Mouse (Mus musculus) liver, postnatal 0 days (tissue): ENCODE results near the gene Sacs. TPM values are rescaled to one million over a fixed set of nuclear protein-coding genes. Genes with fewer than 3 reads are reported as not detected.

Source experiments
- ATAC-seq: fragments of 200-750 bp; cut with Nextera tagmentation; 2 replicates; pipeline ENCODE4 v1.8.0; 2017; ENCODE audit warnings: mild to moderate bottlenecking, moderate library complexity
- DNase-seq: peaks from one replicate; pipeline ENCODE4 v3.0.0-alpha.2; 2016
- H3K27ac ChIP-seq: fragments of 300-500 bp; sonication (generic); 2 replicates; pipeline ENCODE4 v1.5.1; 2014; ENCODE audit warnings: antibody characterized with exemption, moderate library complexity, mild to moderate bottlenecking, low read depth
- H3K27me3 ChIP-seq: fragments of 300-500 bp; sonication (generic); 2 replicates; pipeline ENCODE4 v1.6.1; 2014; ENCODE audit warnings: low read length, control low read depth, mixed read lengths; ENCODE audit not compliant: insufficient read depth
- H3K36me3 ChIP-seq: fragments of 300-500 bp; sonication (generic); replicated peaks from 2 replicates; pipeline ENCODE4 v1.6.1; 2014; ENCODE audit warnings: mild to moderate bottlenecking, control low read depth, low read length, moderate library complexity, mixed read lengths; ENCODE audit not compliant: insufficient read depth
- H3K4me1 ChIP-seq: fragments of 300-500 bp; sonication (generic); 2 replicates; pipeline ENCODE4 v1.6.1; 2014; ENCODE audit warnings: antibody characterized with exemption, mild to moderate bottlenecking, control low read depth; ENCODE audit not compliant: insufficient read depth
- H3K4me2 ChIP-seq: fragments of 300-500 bp; sonication (generic); 2 replicates; pipeline ENCODE4 v1.6.1; 2014; ENCODE audit warnings: low read depth, mild to moderate bottlenecking, low read length, moderate library complexity, mixed read lengths
- H3K4me3 ChIP-seq: fragments of 300-500 bp; sonication (generic); 2 replicates; pipeline ENCODE4 v1.5.1; 2014; ENCODE audit warnings: low read depth, low read length
- H3K9ac ChIP-seq: fragments of 300-500 bp; sonication (generic); replicated peaks from 2 replicates; pipeline ENCODE4 v1.6.1; 2014; ENCODE audit warnings: mild to moderate bottlenecking, moderate library complexity
- H3K9me3 ChIP-seq: fragments of 300-500 bp; sonication (generic); 2 replicates; pipeline ENCODE4 v1.6.1; 2016; ENCODE audit warnings: mild to moderate bottlenecking, control low read depth, low read length, mixed read lengths
- CTCF ChIP-seq: sonication (generic); IDR thresholded peaks from 2 replicates; pipeline ENCODE4 v1.5.1; 2016; ENCODE audit warnings: antibody characterized with exemption, low read depth
- EP300 ChIP-seq: IDR thresholded peaks from 2 replicates; pipeline ENCODE4 v1.6.1; 2016; ENCODE audit warnings: antibody characterized with exemption, low read depth, mild to moderate bottlenecking
- WGBS: fragments of 180-500 bp; shearing (Covaris S2); extraction: QIAGEN DNeasy Blood & Tissue Kit; methylation state at CpG from one replicate; pipeline ENCODE4 v1.1.7; 2014; ENCODE audit not compliant: insufficient replicate concordance; 5-methylcytosine and 5-hydroxymethylcytosine counted together
- polyA plus RNA-seq: library from polyadenylated mRNA; unstranded; fragments of >200 nt; fragmentation: Nextera tagmentation; extraction: Ambion mirVana; gene quantifications from 2 replicates; pipeline ENCODE4 v1.2.1, GENCODE M21; 2015

The Sacs gene
- 0.33 and 0.43 TPM in 2 replicates for polyA plus RNA-seq

DNA sequence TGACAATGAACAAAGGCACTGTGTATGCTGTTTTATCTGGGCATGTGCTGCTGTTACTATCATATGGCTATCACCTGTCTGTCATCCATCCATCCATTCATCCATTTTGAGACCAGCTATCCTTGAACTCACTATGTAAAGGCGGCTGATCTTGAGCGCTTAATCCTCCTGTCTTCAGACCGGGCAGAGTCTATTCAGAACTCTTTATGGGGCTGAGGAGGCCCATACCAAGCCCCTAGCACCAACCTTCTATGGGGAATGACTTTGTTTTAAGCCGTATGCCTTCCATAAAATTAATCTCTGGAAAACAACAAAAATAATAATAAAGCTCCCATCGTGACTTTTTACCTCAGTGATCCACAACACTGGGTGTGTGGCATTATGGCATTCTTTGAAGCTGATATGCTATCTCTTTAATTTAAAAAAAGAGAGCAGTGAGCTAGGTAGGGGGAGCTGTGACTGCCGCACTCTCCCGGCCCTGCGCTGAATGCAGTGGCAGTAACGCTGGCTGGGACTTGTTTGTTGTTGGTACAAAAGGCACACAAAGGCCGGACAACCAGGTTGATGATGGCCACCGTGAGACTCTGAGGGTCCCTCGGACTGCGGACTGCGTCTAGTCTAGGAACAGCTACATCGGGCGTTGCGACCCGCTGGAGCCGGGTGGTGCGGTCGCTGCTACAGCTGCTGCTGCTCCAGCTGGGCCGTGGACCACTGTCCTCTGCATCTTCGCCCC, at the start of gene Sacs:
TSS of gene Sacs (plus strand) at position 464 of the 733 bp plus-strand sequence.
- WGBS = 13% methylated on average over 23 of the region's 23 CpGs
- H3K36me3 ChIP-seq = no peaks in the 10 kb centered on the region
- H3K27ac ChIP-seq = no peak within 1 kb of the TSS
- peak within 1 kb of the TSS; percentile 24; the same call in 1 of the 2 replicates for H3K4me3 ChIP-seq
- DNase-seq (peak; percentile 13), ATAC-seq (no peak)
- 0 out of 2 replicates have a peak, but pooled peaks cover 7% of the 10 kb centered on the region for H3K27me3 ChIP-seq
- TF ChIP-seq EP300 = no peak
- 0 out of 2 replicates have a peak, but pooled peaks have one; percentile 10 for TF ChIP-seq CTCF
- no peaks in the 10 kb centered on the region for H3K4me1 ChIP-seq
- no peak within 1 kb of the TSS for H3K9ac ChIP-seq
- H3K4me2 ChIP-seq = peak within 1 kb of the TSS; percentile 59
- no peaks in the 10 kb centered on the region for H3K9me3 ChIP-seq

- Histone ChIP-seq H3K4me2 (no peak overlapping the region), H3K36me3 (no peaks in the 10 kb centered on the region), H3K9me3 (no peaks in the 10 kb centered on the region), H3K27ac (no peak overlapping the region), H3K4me1 (no peaks in the 10 kb centered on the region), H3K27me3 (no peaks in the 10 kb centered on the region), H3K4me3 (no peak overlapping the region), H3K9ac (no peak overlapping the region)
- TF ChIP-seq EP300 = no peak
- no peak for TF ChIP-seq CTCF
- ATAC-seq (no peak), DNase-seq (no peak)
- 75% methylated on average over 5 of the region's 5 CpGs for WGBS
Measured at GRCm38 (mm10) chr14:61090955-61091354, 47.3 kb upstream of the Sacs start.

- Histone ChIP-seq H3K9me3 (no peaks in the 10 kb centered on the region), H3K9ac (no peak overlapping the region), H3K27me3 (no peaks in the 10 kb centered on the region), H3K4me1 (no peaks in the 10 kb centered on the region), H3K36me3 (no peaks in the 10 kb centered on the region), H3K4me3 (no peak overlapping the region), H3K27ac (no peak overlapping the region), H3K4me2 (no peak overlapping the region)
- DNase-seq = no peak
- TF ChIP-seq CTCF = no peak
- TF ChIP-seq EP300 = no peak
- 80% methylated on average over 3 of the region's 3 CpGs for WGBS
- ATAC-seq = no peak
Measured at GRCm38 (mm10) chr14:61092073-61092472, 46.2 kb upstream of the Sacs start.

DNA sequence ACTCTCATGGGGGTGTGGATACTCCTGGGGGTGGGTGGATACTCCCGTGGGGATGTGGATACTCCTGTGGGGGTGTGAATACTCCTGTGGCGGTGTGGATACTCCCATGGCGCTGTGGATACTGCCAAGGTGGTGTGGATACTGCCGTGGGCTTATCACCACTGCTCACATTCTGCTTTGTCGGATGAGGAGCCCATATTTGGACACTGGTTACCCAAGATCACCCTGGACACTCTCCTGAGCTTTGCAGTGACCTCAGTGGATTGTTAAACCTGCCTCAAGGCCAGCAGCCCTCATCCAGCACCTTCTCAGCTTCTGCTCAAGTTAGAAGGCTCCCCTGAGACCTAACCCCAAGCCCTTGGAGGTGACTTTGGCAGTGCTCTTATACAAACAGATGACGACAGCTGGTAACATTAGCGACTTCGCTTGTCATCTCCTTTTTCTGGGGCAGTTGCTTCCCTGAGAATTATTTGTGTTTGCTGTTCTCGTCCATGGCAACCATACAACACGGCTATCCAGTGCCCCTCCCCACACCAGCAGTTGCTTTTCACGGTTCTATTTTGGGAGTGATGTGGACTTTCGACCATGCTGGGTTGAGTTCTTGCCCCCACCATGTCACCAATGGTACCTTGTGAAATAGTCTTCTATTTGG, 40.2 kb upstream of the Sacs start:
- Histone ChIP-seq H3K27ac (peak overlapping the region; percentile 78), H3K9ac (no peak overlapping the region), H3K4me1 (no peaks in the 10 kb centered on the region), H3K9me3 (no peaks in the 10 kb centered on the region), H3K36me3 (no peaks in the 10 kb centered on the region), H3K4me2 (no peak overlapping the region), H3K4me3 (no peak overlapping the region), H3K27me3 (no peaks in the 10 kb centered on the region)
- peak; percentile 53 for DNase-seq
- peak; percentile 98 for ATAC-seq
- TF ChIP-seq CTCF = no peak
- peak; percentile 62; the same call in 1 of the 2 replicates for TF ChIP-seq EP300
- 63% methylated on average over 12 of the region's 12 CpGs for WGBS

GRCm38 (mm10) chr14:61100736-61101135, 37.5 kb upstream of the Sacs start:
- no peak overlapping the region for H3K4me2 ChIP-seq
- H3K4me3 ChIP-seq = no peak overlapping the region
- TF ChIP-seq EP300 = no peak
- TF ChIP-seq CTCF = no peak
- no peaks in the 10 kb centered on the region for H3K27me3 ChIP-seq
- ATAC-seq = no peak
- DNase-seq = no peak
- no peak overlapping the region for H3K9ac ChIP-seq
- H3K36me3 ChIP-seq = no peaks in the 10 kb centered on the region
- WGBS = 77% methylated on average over 6 of the region's 6 CpGs
- H3K9me3 ChIP-seq = no peaks in the 10 kb centered on the region
- H3K27ac ChIP-seq = no peak overlapping the region
- H3K4me1 ChIP-seq = no peaks in the 10 kb centered on the region

GRCm38 (mm10) chr14:61106404-61106803, 31.9 kb upstream of the Sacs start:
- H3K4me1 ChIP-seq = no peaks in the 10 kb centered on the region
- ATAC-seq (peak; percentile 90), DNase-seq (peak; percentile 76)
- TF ChIP-seq CTCF (no peak), EP300 (no peak)
- no peaks in the 10 kb centered on the region for H3K27me3 ChIP-seq
- H3K27ac ChIP-seq = no peak overlapping the region
- H3K9me3 ChIP-seq = no peaks in the 10 kb centered on the region
- no peak overlapping the region for H3K9ac ChIP-seq
- no peak overlapping the region for H3K4me3 ChIP-seq
- H3K4me2 ChIP-seq = no peak overlapping the region
- 59% methylated on average over 8 of the region's 8 CpGs for WGBS
- H3K36me3 ChIP-seq = no peaks in the 10 kb centered on the region
